Mouse (Mus musculus): ENCODE results near the gene Nudt16.
A peak's percentile ranks its signal among the peaks of the same experiment; 100 is the strongest.
"Not testable (repeated sequence)": the region's sequence is repeated elsewhere in the genome, so short reads cannot be mapped to it uniquely, and the experiment has no call there.

The Nudt16 gene

GRCm38 (mm10) chr9:105131253-105132001 is at the start of gene Nudt16:
TSS of gene Nudt16 (minus strand) at chr9:105131824.
- DNase-seq (ENCODE audit: low spot score) = peak; percentile 70

- DNase-seq (ENCODE audit: low spot score) = no peak
These were observed 13.4 kb upstream of the Nudt16 start, which contains the start of gene 1700080E11Rik for GRCm38 (mm10) chr9:105144992-105145391. TSS of gene 1700080E11Rik (minus strand) at chr9:105145092.

- DNase-seq (ENCODE audit: low spot score) = no peak
These were observed 7.6 kb upstream of the Nudt16 start for GRCm38 (mm10) chr9:105139204-105139603.

- no peak for DNase-seq (ENCODE audit: low spot score)
These were observed 4.8 kb upstream of the Nudt16 start for GRCm38 (mm10) chr9:105136404-105136803.

- DNase-seq (ENCODE audit: low spot score) = no peak
These were observed 2.9 kb upstream of the Nudt16 start for GRCm38 (mm10) chr9:105134536-105134935.

GRCm38 (mm10) chr9:105132002-105132367 is 361 bp upstream of the Nudt16 start:
- DNase-seq (ENCODE audit: low spot score) = no peak

- DNase-seq (ENCODE audit: low spot score) = no peak
These were observed 1.3 kb downstream of the Nudt16 start for GRCm38 (mm10) chr9:105130331-105130730.

- not testable (repeated sequence) for DNase-seq (ENCODE audit: low spot score)
These were observed 6.4 kb downstream of the Nudt16 start for GRCm38 (mm10) chr9:105125206-105125605.

GRCm38 (mm10) chr9:105103893-105104292 is 27.7 kb downstream of the Nudt16 start:
- DNase-seq (ENCODE audit: low spot score) = no peak

- no peak for DNase-seq (ENCODE audit: low spot score)
These were observed 29.7 kb downstream of the Nudt16 start for GRCm38 (mm10) chr9:105101911-105102310.

- DNase-seq (ENCODE audit: low spot score) = no peak
These were observed 30.6 kb downstream of the Nudt16 start for GRCm38 (mm10) chr9:105100807-105101570.

- DNase-seq (ENCODE audit: low spot score) = no peak
These were observed 51.4 kb downstream of the Nudt16 start for GRCm38 (mm10) chr9:105080246-105080645.
